Mouse (Mus musculus) cortical plate, adult 2 months (tissue): ENCODE measurements around the gene Spcs2. TPM values are rescaled to one million over a fixed set of nuclear protein-coding genes. Genes with fewer than 3 reads are reported as not detected.

ENCODE experiments used
- H3K27ac ChIP-seq: fragments of 200-500 bp; 2 replicates; pipeline ENCODE4 v1.5.1; 2012; ENCODE audit warnings: low read length, control low read depth, inconsistent platforms; ENCODE audit not compliant: insufficient read depth
- H3K4me1 ChIP-seq: fragments of 200-500 bp; 2 replicates; pipeline ENCODE4 v1.6.1; 2011; ENCODE audit warnings: low read length; ENCODE audit not compliant: control insufficient read depth, insufficient read depth
- H3K4me3 ChIP-seq: fragments of 200-500 bp; 2 replicates; pipeline ENCODE4 v1.5.1; 2011; ENCODE audit warnings: mild to moderate bottlenecking, low read length, control low read depth; ENCODE audit not compliant: insufficient read depth
- CTCF ChIP-seq: fragments of 200-500 bp; IDR thresholded peaks from 2 replicates; pipeline ENCODE4 v1.5.1; 2011; ENCODE audit warnings: mild to moderate bottlenecking, control low read depth, low read length; ENCODE audit not compliant: insufficient read depth; ENCODE audit errors: extremely low read depth
- POLR2A ChIP-seq: fragments of 200-500 bp; IDR thresholded peaks from 2 replicates; pipeline ENCODE4 v1.6.1; 2011; ENCODE audit warnings: mild to moderate bottlenecking, low read length, control low read depth; ENCODE audit not compliant: insufficient read depth; ENCODE audit errors: extremely low read depth
- polyA plus RNA-seq: library from polyadenylated mRNA; depleted of rRNA; stranded (reverse); fragments of >200 nt; gene quantifications from 2 replicates; pipeline ENCODE4 v1.2.3, GENCODE M21; 2012

Gene Spcs2
- polyA plus RNA-seq, 1 experiment = 65.2 TPM

GRCm38 (mm10) chr7:99869296-99869695, 6.0 kb upstream of the Spcs2 start:
- H3K4me1 ChIP-seq = peaks cover 4% of the 10 kb centered on the region; the same call in 1 of the 2 replicates
- H3K27ac ChIP-seq = no peak overlapping the region
- H3K4me3 ChIP-seq = no peak overlapping the region
- TF ChIP-seq CTCF (no peak), POLR2A (no peak)

GRCm38 (mm10) chr7:99865219-99865618, 2.0 kb upstream of the Spcs2 start:
- H3K4me3 ChIP-seq = no peak overlapping the region
- TF ChIP-seq POLR2A (no peak), CTCF (no peak)
- peaks cover 4% of the 10 kb centered on the region; the same call in 1 of the 2 replicates for H3K4me1 ChIP-seq
- peak overlapping the region; percentile 3; the same call in 1 of the 2 replicates for H3K27ac ChIP-seq

- H3K27ac ChIP-seq = peak overlapping the region; percentile 3; the same call in 1 of the 2 replicates
- peaks cover 4% of the 10 kb centered on the region; the same call in 1 of the 2 replicates for H3K4me1 ChIP-seq
- TF ChIP-seq POLR2A (no peak), CTCF (no peak)
- H3K4me3 ChIP-seq = no peak overlapping the region
These were observed 1.2 kb upstream of the Spcs2 start for GRCm38 (mm10) chr7:99864241-99865028.

GRCm38 (mm10) chr7:99858813-99859585, 4.3 kb downstream of the Spcs2 start, which contains the start of gene Xrra1:
Gene Xrra1, plus strand, starts transcription at chr7:99859116.
- TF ChIP-seq POLR2A = peak; percentile 91; the same call in 1 of the 2 replicates
- TF ChIP-seq CTCF = no peak
- H3K4me3 ChIP-seq = peak within 1 kb of the TSS; percentile 63
- no peak within 1 kb of the TSS for H3K27ac ChIP-seq
- peaks cover 10% of the 10 kb centered on the region for H3K4me1 ChIP-seq

GRCm38 (mm10) chr7:99858175-99858812, 5.0 kb downstream of the Spcs2 start:
- H3K4me3 ChIP-seq = peak overlapping the region; percentile 63
- H3K27ac ChIP-seq = no peak overlapping the region
- TF ChIP-seq POLR2A (no peak), CTCF (no peak)
- peaks cover 10% of the 10 kb centered on the region for H3K4me1 ChIP-seq

- H3K27ac ChIP-seq = no peak overlapping the region
- TF ChIP-seq CTCF (no peak), POLR2A (no peak)
- H3K4me1 ChIP-seq = peaks cover 10% of the 10 kb centered on the region
- H3K4me3 ChIP-seq = no peak overlapping the region
These were observed 6.9 kb downstream of the Spcs2 start for GRCm38 (mm10) chr7:99856266-99856861.

GRCm38 (mm10) chr7:99854311-99854710, 9.0 kb downstream of the Spcs2 start:
- Histone ChIP-seq H3K4me3 (no peak overlapping the region), H3K4me1 (peaks cover 12% of the 10 kb centered on the region), H3K27ac (no peak overlapping the region)
- no peak for TF ChIP-seq CTCF
- no peak for TF ChIP-seq POLR2A

- no peak overlapping the region for H3K4me3 ChIP-seq
- TF ChIP-seq POLR2A (no peak), CTCF (0 out of 2 replicates have a peak, but pooled peaks have one; percentile 2)
- no peak overlapping the region for H3K27ac ChIP-seq
- peaks cover 12% of the 10 kb centered on the region for H3K4me1 ChIP-seq
These were observed 9.9 kb downstream of the Spcs2 start for GRCm38 (mm10) chr7:99853350-99853749.

GRCm38 (mm10) chr7:99851618-99852017, 11.6 kb downstream of the Spcs2 start:
- Histone ChIP-seq H3K4me1 (peaks cover 5% of the 10 kb centered on the region), H3K27ac (no peak overlapping the region), H3K4me3 (no peak overlapping the region)
- TF ChIP-seq CTCF (no peak), POLR2A (no peak)
